Mouse (Mus musculus) central nervous system, embryonic 11.5 days (tissue): Measurements from ENCODE around the gene Faim. TPM values are rescaled to one million over a fixed set of nuclear protein-coding genes. Genes with fewer than 3 reads are reported as not detected.

ENCODE experiments used
- polyA plus RNA-seq: library from polyadenylated mRNA; depleted of rRNA; stranded (reverse); fragments of >200 nt; gene quantifications from 2 replicates; pipeline ENCODE4 v1.2.3, GENCODE M21; 2012; rRNA removed

Faim gene
- polyA plus RNA-seq = 38.7 and 60.3 TPM in 2 replicates

GRCm38 (mm10) chr9:98985800-98986475 is at the start of gene Faim:
Gene Faim, plus strand, starts transcription at chr9:98986373.

GRCm38 (mm10) chr9:98955103-98955715 is 31.0 kb upstream of the Faim start, which contains the start of gene Foxl2:
Gene Foxl2, plus strand, starts transcription at chr9:98955288.

GRCm38 (mm10) chr9:99035575-99035974 is 49.4 kb downstream of the Faim start, which contains the start of gene Gm1123:
Gene Gm1123, minus strand, starts transcription at chr9:99035715.

Other genes with a start within 250 kb of the Faim start
- not detected in 2 replicates for gene Prr23a1, start 143.9 kb upstream of the Faim start, polyA plus RNA-seq
- gene Prr23a2, start 129.9 kb upstream of the Faim start, polyA plus RNA-seq = not detected in 2 replicates
- gene Prr23a3, start 121.6 kb upstream of the Faim start, polyA plus RNA-seq = not detected in 2 replicates
- gene 7420426K07Rik, start 83.3 kb upstream of the Faim start, polyA plus RNA-seq = not detected in 2 replicates
- gene Foxl2, start 31.1 kb upstream of the Faim start, polyA plus RNA-seq = 1.2 and 2.7 TPM in 2 replicates
- 0.02 and 0.06 TPM in 2 replicates for gene Gm1123, start 49.3 kb downstream of the Faim start, polyA plus RNA-seq
- 4.8 and 4.9 TPM in 2 replicates for gene Pik3cb, start 154.2 kb downstream of the Faim start, polyA plus RNA-seq